Mouse (Mus musculus) limb, embryonic 11.5 days (tissue): Measurements from ENCODE around the gene Spata18. TPM values are rescaled to one million over a fixed set of nuclear protein-coding genes. Genes with fewer than 3 reads are reported as not detected.

Experiments
- ATAC-seq: fragments of 200-750 bp; cut with Nextera tagmentation; 2 replicates; pipeline ENCODE4 v1.8.0; 2017; ENCODE audit warnings: low read depth; ENCODE audit not compliant: insufficient number of reproducible peaks, low FRiP score, low TSS enrichment
- DNase-seq: peaks from one replicate; pipeline ENCODE4 v3.0.0-alpha.2; 2015; ENCODE audit warnings: low spot score
- H3K27ac ChIP-seq: fragments of 300-500 bp; sonication (generic); replicated peaks from 2 replicates; pipeline ENCODE4 v1.5.1; 2014; ENCODE audit warnings: low read depth, mild to moderate bottlenecking, low read length
- H3K27me3 ChIP-seq: fragments of 300-500 bp; sonication (generic); 2 replicates; pipeline ENCODE4 v1.6.1; 2014; ENCODE audit warnings: mild to moderate bottlenecking, low read length, mixed read lengths; ENCODE audit not compliant: control insufficient read depth, insufficient read depth
- H3K36me3 ChIP-seq: fragments of 300-500 bp; sonication (generic); 2 replicates; pipeline ENCODE4 v1.6.1; 2014; ENCODE audit warnings: mild to moderate bottlenecking, low read length, moderate library complexity, mixed read lengths; ENCODE audit not compliant: control insufficient read depth, insufficient read depth
- H3K4me1 ChIP-seq: fragments of 300-500 bp; sonication (generic); 2 replicates; pipeline ENCODE4 v1.6.1; 2014; ENCODE audit warnings: low read length, mixed read lengths; ENCODE audit not compliant: control insufficient read depth, insufficient read depth
- H3K4me2 ChIP-seq: fragments of 300-500 bp; sonication (generic); 2 replicates; pipeline ENCODE4 v1.6.1; 2014; ENCODE audit warnings: low read depth, mild to moderate bottlenecking, moderate library complexity; ENCODE audit not compliant: severe bottlenecking
- H3K4me3 ChIP-seq: fragments of 300-500 bp; sonication (generic); 2 replicates; pipeline ENCODE4 v1.5.1; 2014; ENCODE audit warnings: low read depth, low read length
- H3K9ac ChIP-seq: fragments of 300-500 bp; sonication (generic); 2 replicates; pipeline ENCODE4 v1.6.1; 2014; ENCODE audit warnings: mild to moderate bottlenecking, low read length
- H3K9me3 ChIP-seq: fragments of 300-500 bp; sonication (generic); 2 replicates; pipeline ENCODE4 v1.6.1; 2016; ENCODE audit warnings: low read length; ENCODE audit not compliant: control insufficient read depth
- WGBS: fragments of 180-500 bp; shearing (Covaris S2); extraction: QIAGEN DNeasy Blood & Tissue Kit; methylation state at CpG from one replicate; pipeline ENCODE4 v1.1.7; 2014; 5-methylcytosine and 5-hydroxymethylcytosine counted together
- polyA plus RNA-seq: library from polyadenylated mRNA; unstranded; fragments of >200 nt; fragmentation: Nextera tagmentation; extraction: Ambion mirVana; gene quantifications from 2 replicates; pipeline ENCODE4 v1.2.1, GENCODE M21; 2014

Gene Spata18
- 2.6 and 2.9 TPM in 2 replicates for polyA plus RNA-seq

- Histone ChIP-seq H3K4me3 (peak within 1 kb of the TSS; percentile 36), H3K9ac (peak within 1 kb of the TSS; percentile 54), H3K4me2 (peak within 1 kb of the TSS; percentile 90), H3K9me3 (no peaks in the 10 kb centered on the region), H3K27me3 (peaks cover 29% of the 10 kb centered on the region), H3K27ac (no peak within 1 kb of the TSS), H3K4me1 (peaks cover 4% of the 10 kb centered on the region; the same call in 1 of the 2 replicates), H3K36me3 (no peaks in the 10 kb centered on the region)
- peak; percentile 40 for ATAC-seq
- peak; percentile 71 for DNase-seq
- under 1% methylated on average over 51 of the region's 57 CpGs for WGBS
Observed at GRCm38 (mm10) chr5:73651061-73651854, at the start of gene Spata18. Gene Spata18 (plus strand): TSS chr5:73651379.

DNA sequence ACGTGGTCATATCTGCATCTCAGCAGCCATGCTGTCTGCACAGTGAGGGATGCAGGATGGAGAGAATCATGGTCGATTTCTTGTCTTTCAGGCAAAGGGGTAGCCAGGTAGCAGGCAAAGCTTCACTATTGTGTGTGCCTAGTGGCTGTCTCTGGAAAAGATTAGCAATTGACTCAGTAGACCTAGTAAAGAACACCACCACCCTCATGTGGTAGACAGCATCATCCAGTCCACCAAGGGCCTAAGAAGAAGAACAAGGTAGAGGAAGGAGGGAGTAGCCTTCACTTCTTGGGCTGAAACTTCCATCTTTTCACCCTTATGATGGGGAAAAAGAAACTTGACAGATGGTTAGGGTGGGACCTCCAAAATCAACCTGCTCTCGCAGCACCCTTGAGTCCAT lies 48.3 kb upstream of the Spata18 start:
- no peaks in the 10 kb centered on the region for H3K4me1 ChIP-seq
- WGBS = 84% methylated on average over 3 of the region's 3 CpGs
- H3K9me3 ChIP-seq = no peaks in the 10 kb centered on the region
- H3K36me3 ChIP-seq = no peaks in the 10 kb centered on the region
- DNase-seq (no peak), ATAC-seq (no peak)
- H3K4me2 ChIP-seq = no peak overlapping the region
- no peak overlapping the region for H3K4me3 ChIP-seq
- no peak overlapping the region for H3K27ac ChIP-seq
- H3K9ac ChIP-seq = no peak overlapping the region
- H3K27me3 ChIP-seq = no peaks in the 10 kb centered on the region

DNA sequence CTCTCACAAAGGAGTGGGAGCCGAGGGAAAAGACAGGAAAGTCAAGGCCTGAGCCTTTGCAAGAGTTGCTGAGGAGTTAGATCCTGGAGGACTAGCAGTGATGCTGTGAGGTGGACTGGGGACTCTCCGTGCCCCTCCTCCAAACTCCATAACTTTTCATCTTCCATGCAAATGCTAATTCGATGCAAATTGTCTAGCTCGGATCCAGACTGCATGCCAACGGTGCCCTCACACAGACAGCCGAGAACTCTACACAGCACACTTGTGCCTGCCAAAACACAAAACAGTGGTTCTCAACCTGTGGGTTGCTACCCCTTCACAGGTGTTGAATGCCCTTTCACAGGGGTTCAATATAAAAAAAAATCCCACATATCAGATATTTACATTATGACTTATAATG lies 46.6 kb upstream of the Spata18 start:
- Histone ChIP-seq H3K9me3 (no peaks in the 10 kb centered on the region), H3K9ac (no peak overlapping the region), H3K4me2 (no peak overlapping the region), H3K4me1 (no peaks in the 10 kb centered on the region), H3K27me3 (no peaks in the 10 kb centered on the region), H3K4me3 (no peak overlapping the region), H3K36me3 (no peaks in the 10 kb centered on the region), H3K27ac (no peak overlapping the region)
- WGBS = 90% methylated on average over 6 of the region's 6 CpGs
- ATAC-seq (no peak), DNase-seq (no peak)

DNA sequence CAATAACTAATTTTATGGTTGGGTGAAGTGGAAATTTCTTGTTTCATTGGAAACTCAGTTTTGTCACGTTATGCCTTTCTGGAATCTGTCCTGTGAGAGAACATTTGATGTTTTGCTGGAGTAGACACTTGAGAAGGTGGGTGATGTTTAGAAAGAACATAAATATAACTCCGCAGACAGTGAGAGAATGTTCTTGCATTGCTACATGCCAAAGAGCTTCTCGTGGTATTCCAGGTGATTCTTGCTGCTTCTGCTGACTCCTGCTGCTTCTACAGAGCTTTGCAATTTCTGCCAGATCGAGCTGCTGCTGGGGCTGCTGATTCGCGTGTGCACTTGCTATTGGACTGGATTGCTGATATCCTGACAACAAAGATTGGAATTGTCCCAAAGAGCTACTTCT lies 46.2 kb upstream of the Spata18 start:
- WGBS = 90% methylated on average over 6 of the region's 6 CpGs
- H3K4me1 ChIP-seq = no peaks in the 10 kb centered on the region
- H3K27me3 ChIP-seq = no peaks in the 10 kb centered on the region
- H3K9ac ChIP-seq = no peak overlapping the region
- no peaks in the 10 kb centered on the region for H3K9me3 ChIP-seq
- DNase-seq = no peak
- no peak overlapping the region for H3K4me3 ChIP-seq
- H3K36me3 ChIP-seq = no peaks in the 10 kb centered on the region
- no peak overlapping the region for H3K4me2 ChIP-seq
- ATAC-seq = no peak
- no peak overlapping the region for H3K27ac ChIP-seq

GRCm38 (mm10) chr5:73611071-73611470 lies 40.1 kb upstream of the Spata18 start:
- Histone ChIP-seq H3K4me1 (no peaks in the 10 kb centered on the region), H3K27ac (no peak overlapping the region), H3K9me3 (no peaks in the 10 kb centered on the region), H3K4me3 (no peak overlapping the region), H3K4me2 (no peak overlapping the region), H3K9ac (no peak overlapping the region), H3K27me3 (no peaks in the 10 kb centered on the region), H3K36me3 (no peaks in the 10 kb centered on the region)
- WGBS = 94% methylated on average over 4 of the region's 4 CpGs
- DNase-seq (no peak), ATAC-seq (no peak)

DNA sequence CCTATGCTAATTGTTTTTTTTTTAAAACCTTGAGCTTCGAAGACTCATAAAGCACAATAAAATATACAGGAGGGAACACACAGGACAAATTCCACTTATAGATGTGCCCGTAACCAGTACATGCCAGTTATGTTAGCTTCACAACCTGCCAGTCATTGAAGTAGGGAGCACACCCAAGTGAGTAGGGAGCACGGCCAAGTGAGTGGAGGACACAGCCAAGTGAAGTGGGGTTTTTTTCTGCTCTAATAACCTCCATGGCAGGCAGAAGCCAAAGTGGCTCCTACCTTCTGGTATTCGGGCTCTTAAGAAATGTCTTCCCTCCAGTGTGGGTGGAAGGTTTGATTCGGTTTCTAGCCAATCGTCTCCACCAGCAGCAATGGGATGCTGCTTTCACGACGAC lies 37.9 kb upstream of the Spata18 start:
- no peak for DNase-seq
- 93% methylated on average over 8 of the region's 8 CpGs for WGBS

GRCm38 (mm10) chr5:73615211-73615610 lies 36.0 kb upstream of the Spata18 start:
- Histone ChIP-seq H3K4me1 (no peaks in the 10 kb centered on the region), H3K27me3 (no peaks in the 10 kb centered on the region), H3K27ac (no peak overlapping the region), H3K9ac (no peak overlapping the region), H3K36me3 (no peaks in the 10 kb centered on the region), H3K4me3 (no peak overlapping the region), H3K9me3 (no peaks in the 10 kb centered on the region), H3K4me2 (no peak overlapping the region)
- 68% methylated on average over 7 of the region's 7 CpGs for WGBS
- ATAC-seq = no peak
- DNase-seq = no peak

More for the DNA sequence above, 37.9 kb upstream of the Spata18 start:
- Histone ChIP-seq H3K9ac (no peak overlapping the region), H3K4me3 (no peak overlapping the region), H3K36me3 (no peaks in the 10 kb centered on the region), H3K4me1 (no peaks in the 10 kb centered on the region), H3K27ac (no peak overlapping the region), H3K4me2 (no peak overlapping the region), H3K9me3 (no peaks in the 10 kb centered on the region), H3K27me3 (no peaks in the 10 kb centered on the region)
- no peak for ATAC-seq

GRCm38 (mm10) chr5:73618969-73619368 lies 32.2 kb upstream of the Spata18 start:
- no peaks in the 10 kb centered on the region for H3K27me3 ChIP-seq
- ATAC-seq (no peak), DNase-seq (no peak)
- no peaks in the 10 kb centered on the region for H3K9me3 ChIP-seq
- WGBS = 94% methylated on average over 1 of the region's 1 CpGs
- H3K9ac ChIP-seq = no peak overlapping the region
- no peak overlapping the region for H3K4me3 ChIP-seq
- H3K4me2 ChIP-seq = no peak overlapping the region
- no peaks in the 10 kb centered on the region for H3K36me3 ChIP-seq
- H3K27ac ChIP-seq = no peak overlapping the region
- H3K4me1 ChIP-seq = no peaks in the 10 kb centered on the region

- Histone ChIP-seq H3K27ac (no peak overlapping the region), H3K36me3 (no peaks in the 10 kb centered on the region), H3K9ac (no peak overlapping the region), H3K9me3 (no peaks in the 10 kb centered on the region), H3K4me2 (no peak overlapping the region), H3K4me1 (no peaks in the 10 kb centered on the region), H3K4me3 (no peak overlapping the region), H3K27me3 (no peaks in the 10 kb centered on the region)
- 86% methylated on average over 1 of the region's 1 CpGs for WGBS
- DNase-seq (no peak), ATAC-seq (no peak)
Observed at GRCm38 (mm10) chr5:73625505-73625904, 25.7 kb upstream of the Spata18 start.
